Mouse (Mus musculus): Measurements from ENCODE around the gene Hfe2. TPM values are rescaled to one million over a fixed set of nuclear protein-coding genes. Genes with fewer than 3 reads are reported as not detected.
"Not testable (repeated sequence)": the region's sequence is repeated elsewhere in the genome, so short reads cannot be mapped to it uniquely, and the experiment has no call there.

Gene Hfe2
- 0.20 TPM in 1 of 2 replicates, not detected in the other for polyA plus RNA-seq (2014; fragmentation: Nextera tagmentation; extraction: Ambion mirVana)

DNA sequence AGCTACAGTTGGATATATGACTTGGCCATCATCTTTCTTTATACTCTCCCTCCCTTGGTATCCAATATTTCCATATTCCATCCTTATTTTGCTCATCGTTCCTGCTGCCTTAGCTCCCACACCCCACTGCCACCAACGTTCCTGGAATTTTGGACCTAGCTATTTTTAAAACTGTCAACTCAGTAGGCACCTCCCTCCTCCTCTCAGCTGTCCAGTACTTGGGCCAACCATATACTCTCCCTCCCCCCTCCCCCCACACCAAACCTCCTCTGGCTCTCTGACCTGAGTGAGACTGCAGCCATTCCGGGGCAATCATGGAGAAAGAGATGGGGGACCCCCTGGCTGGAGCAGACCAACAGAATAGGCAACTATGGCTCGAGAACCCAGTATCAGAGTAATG, at the start of gene Hfe2:
Gene Hfe2 (plus strand): TSS at position 259 of the 400 bp plus-strand sequence.
- no peaks in the 10 kb centered on the region for H3K9me3 ChIP-seq (ENCODE audit: control insufficient read depth, low read depth, low read length)
- 74% methylated on average over 4 of the region's 4 CpGs for WGBS

DNA sequence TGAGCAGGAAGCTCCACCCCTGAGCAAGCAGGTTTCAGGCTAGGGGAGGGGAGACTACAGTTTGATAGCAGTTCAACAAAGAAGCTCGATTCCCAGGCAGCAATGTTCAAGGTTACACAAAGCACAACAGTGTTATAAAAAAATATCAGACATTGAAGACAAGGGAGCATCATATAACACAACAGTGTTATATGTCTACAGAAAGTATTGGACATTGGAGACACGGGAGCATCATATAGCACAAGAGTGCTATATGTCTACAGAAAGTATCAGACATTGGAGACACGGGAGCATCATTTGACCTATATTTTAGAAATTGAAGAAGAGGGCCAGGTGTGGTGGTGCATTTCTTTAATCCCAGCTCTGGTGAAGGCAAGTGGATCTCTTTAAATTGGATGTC, 47.9 kb upstream of the Hfe2 start:
- WGBS, result 48% methylated on average over 3 of the region's 3 CpGs
- H3K36me3 ChIP-seq (ENCODE audit: control insufficient read depth, insufficient read depth, low read length), result no peaks in the 10 kb centered on the region
- no peak for ATAC-seq (ENCODE audit: insufficient number of reproducible peaks, insufficient read depth, low FRiP score, low read depth)
- H3K4me2 ChIP-seq (replicated peaks; ENCODE audit: low read depth, low read length), result no peak overlapping the region
- no peak overlapping the region for H3K27ac ChIP-seq (ENCODE audit: low read length)
- no peak overlapping the region for H3K4me3 ChIP-seq (ENCODE audit: low read depth, low read length)
- H3K4me1 ChIP-seq (ENCODE audit: control insufficient read depth, insufficient read depth, low read length), result 0 out of 2 replicates have a peak, but pooled peaks cover 4% of the 10 kb centered on the region
- peaks cover 16% of the 10 kb centered on the region; the same call in 1 of the 2 replicates for H3K27me3 ChIP-seq (ENCODE audit: control insufficient read depth, insufficient read depth, low read length)
- H3K9me3 ChIP-seq (ENCODE audit: control insufficient read depth, low read depth, low read length), result no peaks in the 10 kb centered on the region
- H3K9ac ChIP-seq (replicated peaks; ENCODE audit: low read depth, low read length), result no peak overlapping the region

More for the DNA sequence above, at the start of gene Hfe2:
- Histone ChIP-seq H3K4me3 (ENCODE audit: low read depth, low read length) (no peak within 1 kb of the TSS), H3K27ac (ENCODE audit: low read length) (no peak within 1 kb of the TSS), H3K36me3 (ENCODE audit: control insufficient read depth, insufficient read depth, low read length) (no peaks in the 10 kb centered on the region), H3K4me1 (ENCODE audit: control insufficient read depth, insufficient read depth, low read length) (peaks cover 6% of the 10 kb centered on the region), H3K9ac (replicated peaks; ENCODE audit: low read depth, low read length) (no peak within 1 kb of the TSS), H3K27me3 (ENCODE audit: control insufficient read depth, insufficient read depth, low read length) (peaks cover 13% of the 10 kb centered on the region), H3K4me2 (replicated peaks; ENCODE audit: low read depth, low read length) (no peak within 1 kb of the TSS)
- no peak for ATAC-seq (ENCODE audit: insufficient number of reproducible peaks, insufficient read depth, low FRiP score, low read depth)

DNA sequence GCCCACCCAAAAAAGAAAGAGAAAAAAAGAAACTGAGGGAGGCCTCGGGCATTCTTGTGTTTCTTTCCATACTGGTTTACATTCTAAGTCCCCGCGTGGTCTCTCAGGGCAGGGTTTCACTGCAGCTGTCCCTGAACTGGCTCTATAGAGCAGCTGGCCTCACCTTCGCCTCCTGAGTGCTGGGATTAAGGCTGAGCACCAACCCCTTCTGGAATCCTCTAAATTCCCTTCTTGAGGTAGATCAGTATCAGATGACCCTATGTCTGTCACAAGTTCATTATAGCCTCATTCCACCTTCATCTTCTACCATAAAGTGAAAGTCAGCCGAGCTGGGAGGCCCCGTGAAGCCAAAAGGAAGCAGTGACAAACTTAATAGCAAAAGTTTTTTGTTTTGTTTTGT, 47.4 kb upstream of the Hfe2 start:
- Histone ChIP-seq H3K9ac (replicated peaks; ENCODE audit: low read depth, low read length) (no peak overlapping the region), H3K9me3 (ENCODE audit: control insufficient read depth, low read depth, low read length) (no peaks in the 10 kb centered on the region), H3K4me1 (ENCODE audit: control insufficient read depth, insufficient read depth, low read length) (0 out of 2 replicates have a peak, but pooled peaks cover 4% of the 10 kb centered on the region), H3K4me3 (ENCODE audit: low read depth, low read length) (no peak overlapping the region), H3K4me2 (replicated peaks; ENCODE audit: low read depth, low read length) (no peak overlapping the region), H3K27ac (ENCODE audit: low read length) (no peak overlapping the region), H3K27me3 (ENCODE audit: control insufficient read depth, insufficient read depth, low read length) (peaks cover 16% of the 10 kb centered on the region; the same call in 1 of the 2 replicates), H3K36me3 (ENCODE audit: control insufficient read depth, insufficient read depth, low read length) (no peaks in the 10 kb centered on the region)
- ATAC-seq (ENCODE audit: insufficient number of reproducible peaks, insufficient read depth, low FRiP score, low read depth), result no peak
- 65% methylated on average over 6 of the region's 6 CpGs for WGBS

DNA sequence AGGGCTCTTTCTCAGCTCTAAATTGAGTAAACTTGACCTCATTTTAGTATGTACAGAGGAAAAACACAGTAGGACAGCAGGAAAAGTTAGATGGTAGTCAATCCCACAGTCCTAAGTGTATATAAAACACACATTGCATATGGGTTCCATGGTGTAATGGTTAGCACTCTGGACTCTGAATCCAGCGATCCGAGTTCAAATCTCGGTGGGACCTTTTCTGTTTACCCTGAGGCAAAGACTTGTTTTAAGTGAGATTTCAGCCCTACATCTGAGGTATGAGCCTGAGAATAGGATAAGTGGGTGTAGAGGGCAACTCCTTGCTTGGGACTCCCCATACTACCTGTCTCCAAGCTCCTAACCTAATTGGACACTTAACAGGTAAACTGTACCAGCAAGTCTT, 45.7 kb upstream of the Hfe2 start:
- no peak overlapping the region for H3K9ac ChIP-seq (replicated peaks; ENCODE audit: low read depth, low read length)
- no peaks in the 10 kb centered on the region for H3K36me3 ChIP-seq (ENCODE audit: control insufficient read depth, insufficient read depth, low read length)
- H3K4me3 ChIP-seq (ENCODE audit: low read depth, low read length), result no peak overlapping the region
- H3K27ac ChIP-seq (ENCODE audit: low read length), result no peak overlapping the region
- H3K9me3 ChIP-seq (ENCODE audit: control insufficient read depth, low read depth, low read length), result no peaks in the 10 kb centered on the region
- H3K27me3 ChIP-seq (ENCODE audit: control insufficient read depth, insufficient read depth, low read length), result 0 out of 2 replicates have a peak, but pooled peaks cover 11% of the 10 kb centered on the region
- no peak for ATAC-seq (ENCODE audit: insufficient number of reproducible peaks, insufficient read depth, low FRiP score, low read depth)
- 0 out of 2 replicates have a peak, but pooled peaks cover 4% of the 10 kb centered on the region for H3K4me1 ChIP-seq (ENCODE audit: control insufficient read depth, insufficient read depth, low read length)
- H3K4me2 ChIP-seq (replicated peaks; ENCODE audit: low read depth, low read length), result no peak overlapping the region
- WGBS, result 40% methylated on average over 3 of the region's 3 CpGs

DNA sequence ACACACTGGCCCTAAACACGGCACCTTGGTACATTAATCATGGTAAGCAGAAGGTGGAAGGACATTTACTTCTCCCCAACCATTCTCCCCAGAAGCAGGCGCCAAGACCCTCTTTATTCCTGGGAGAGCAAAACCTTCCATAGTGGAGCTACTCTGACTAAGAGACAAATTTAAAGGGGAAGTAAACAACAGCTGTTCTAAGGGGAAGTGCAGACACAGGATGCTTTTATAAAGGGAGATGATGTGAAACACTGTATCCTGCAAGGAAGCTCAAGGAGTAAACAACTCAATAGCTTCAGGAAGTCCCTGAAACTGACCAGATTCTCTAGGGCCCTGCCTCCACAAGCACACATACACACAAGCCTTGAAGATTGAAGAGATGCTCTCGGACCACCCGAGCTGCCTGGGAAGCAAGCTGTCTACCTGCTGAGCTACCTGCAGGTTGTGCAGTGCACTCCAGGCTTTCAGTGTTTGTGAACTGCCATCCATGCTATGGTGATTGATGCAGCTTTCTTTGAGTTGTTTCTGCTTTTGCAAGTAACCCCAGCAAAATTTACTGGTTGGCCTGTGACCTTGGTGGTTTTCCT, 44.2 kb upstream of the Hfe2 start:
- WGBS, result 76% methylated on average over 4 of the region's 4 CpGs
- Histone ChIP-seq H3K36me3 (ENCODE audit: control insufficient read depth, insufficient read depth, low read length) (no peaks in the 10 kb centered on the region), H3K27me3 (ENCODE audit: control insufficient read depth, insufficient read depth, low read length) (0 out of 2 replicates have a peak, but pooled peaks cover 6% of the 10 kb centered on the region), H3K27ac (ENCODE audit: low read length) (no peak overlapping the region), H3K4me2 (replicated peaks; ENCODE audit: low read depth, low read length) (no peak overlapping the region), H3K4me3 (ENCODE audit: low read depth, low read length) (no peak overlapping the region), H3K9me3 (ENCODE audit: control insufficient read depth, low read depth, low read length) (no peaks in the 10 kb centered on the region), H3K9ac (replicated peaks; ENCODE audit: low read depth, low read length) (no peak overlapping the region), H3K4me1 (ENCODE audit: control insufficient read depth, insufficient read depth, low read length) (no peaks in the 10 kb centered on the region)
- ATAC-seq (ENCODE audit: insufficient number of reproducible peaks, insufficient read depth, low FRiP score, low read depth), result no peak

DNA sequence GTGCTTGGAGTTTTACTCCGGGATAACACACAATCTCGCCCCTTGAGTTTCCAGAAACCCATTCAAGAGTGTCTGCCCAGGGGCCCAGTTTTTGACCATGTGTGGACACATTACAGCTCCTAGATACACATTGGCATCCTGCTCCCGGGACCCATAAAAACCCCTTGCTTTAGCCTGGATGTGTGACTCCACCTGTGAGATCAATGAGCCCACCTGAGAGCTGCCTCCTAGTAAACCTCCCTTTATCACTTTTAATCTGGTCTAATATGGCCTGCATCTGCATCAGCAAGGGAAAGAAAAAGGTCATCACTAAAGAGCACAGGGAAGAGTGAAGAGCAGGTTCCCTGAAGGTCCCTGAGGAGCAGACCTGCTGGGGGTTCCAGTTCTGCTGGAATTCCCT, 43.1 kb upstream of the Hfe2 start:
- Histone ChIP-seq H3K9ac (replicated peaks; ENCODE audit: low read depth, low read length) (no peak overlapping the region), H3K4me1 (ENCODE audit: control insufficient read depth, insufficient read depth, low read length) (no peaks in the 10 kb centered on the region), H3K36me3 (ENCODE audit: control insufficient read depth, insufficient read depth, low read length) (no peaks in the 10 kb centered on the region), H3K27me3 (ENCODE audit: control insufficient read depth, insufficient read depth, low read length) (no peaks in the 10 kb centered on the region), H3K9me3 (ENCODE audit: control insufficient read depth, low read depth, low read length) (no peaks in the 10 kb centered on the region), H3K27ac (ENCODE audit: low read length) (no peak overlapping the region), H3K4me2 (replicated peaks; ENCODE audit: low read depth, low read length) (no peak overlapping the region), H3K4me3 (ENCODE audit: low read depth, low read length) (no peak overlapping the region)
- ATAC-seq (ENCODE audit: insufficient number of reproducible peaks, insufficient read depth, low FRiP score, low read depth), result no peak
- WGBS, result 83% methylated on average over 3 of the region's 3 CpGs

DNA sequence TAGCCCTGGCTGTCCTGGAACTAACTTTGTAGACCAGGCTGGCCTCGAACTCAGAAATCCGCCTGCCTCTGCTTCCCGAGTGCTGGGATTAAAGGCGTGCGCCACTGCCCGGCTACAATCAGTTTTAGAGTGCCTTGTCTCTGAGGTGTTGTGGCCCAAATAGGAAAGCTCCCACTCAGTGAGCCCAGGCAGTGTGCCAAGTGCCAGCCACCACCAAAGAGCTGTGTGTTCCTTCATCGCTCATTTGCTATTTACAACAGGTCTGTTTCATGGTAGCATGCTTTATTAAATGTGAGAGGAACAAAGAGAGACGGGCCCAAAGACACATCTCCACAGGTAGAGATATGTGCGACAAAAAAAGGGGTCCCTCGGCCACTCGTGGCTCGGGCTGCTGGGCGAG, 42.5 kb upstream of the Hfe2 start:
- Histone ChIP-seq H3K9me3 (ENCODE audit: control insufficient read depth, low read depth, low read length) (no peaks in the 10 kb centered on the region), H3K4me1 (ENCODE audit: control insufficient read depth, insufficient read depth, low read length) (no peaks in the 10 kb centered on the region), H3K36me3 (ENCODE audit: control insufficient read depth, insufficient read depth, low read length) (no peaks in the 10 kb centered on the region), H3K9ac (replicated peaks; ENCODE audit: low read depth, low read length) (no peak overlapping the region), H3K4me2 (replicated peaks; ENCODE audit: low read depth, low read length) (no peak overlapping the region), H3K27ac (ENCODE audit: low read length) (no peak overlapping the region), H3K4me3 (ENCODE audit: low read depth, low read length) (no peak overlapping the region), H3K27me3 (ENCODE audit: control insufficient read depth, insufficient read depth, low read length) (no peaks in the 10 kb centered on the region)
- 90% methylated on average over 13 of the region's 13 CpGs for WGBS
- no peak for ATAC-seq (ENCODE audit: insufficient number of reproducible peaks, insufficient read depth, low FRiP score, low read depth)

DNA sequence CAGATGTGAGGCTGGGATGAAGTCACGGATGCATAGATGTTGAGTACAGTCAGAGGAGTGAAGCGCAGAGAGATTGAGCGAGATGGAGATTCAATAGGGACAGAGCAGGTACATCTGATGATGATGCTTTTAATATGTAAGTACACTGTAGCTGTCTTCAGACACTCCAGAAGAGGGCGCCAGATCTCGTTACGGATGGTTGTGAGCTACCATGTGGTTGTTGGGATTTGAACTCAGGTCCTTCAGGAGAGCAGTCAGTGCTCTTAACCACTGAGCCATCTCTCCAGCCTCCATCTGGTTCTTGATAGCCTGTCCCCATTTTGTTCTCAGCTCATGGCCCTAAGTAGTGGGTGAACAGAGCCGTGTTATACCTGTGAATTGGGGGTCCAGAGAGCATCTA, 41.9 kb upstream of the Hfe2 start:
- not testable (repeated sequence) for H3K36me3 ChIP-seq (ENCODE audit: control insufficient read depth, insufficient read depth, low read length); ATAC-seq (ENCODE audit: insufficient number of reproducible peaks, insufficient read depth, low FRiP score, low read depth); H3K27ac ChIP-seq (ENCODE audit: low read length); H3K4me1 ChIP-seq (ENCODE audit: control insufficient read depth, insufficient read depth, low read length); H3K9me3 ChIP-seq (ENCODE audit: control insufficient read depth, low read depth, low read length); H3K9ac ChIP-seq (replicated peaks; ENCODE audit: low read depth, low read length); H3K4me2 ChIP-seq (replicated peaks; ENCODE audit: low read depth, low read length); H3K27me3 ChIP-seq (ENCODE audit: control insufficient read depth, insufficient read depth, low read length); H3K4me3 ChIP-seq (ENCODE audit: low read depth, low read length)
- WGBS, result 55% methylated on average over 7 of the region's 7 CpGs

DNA sequence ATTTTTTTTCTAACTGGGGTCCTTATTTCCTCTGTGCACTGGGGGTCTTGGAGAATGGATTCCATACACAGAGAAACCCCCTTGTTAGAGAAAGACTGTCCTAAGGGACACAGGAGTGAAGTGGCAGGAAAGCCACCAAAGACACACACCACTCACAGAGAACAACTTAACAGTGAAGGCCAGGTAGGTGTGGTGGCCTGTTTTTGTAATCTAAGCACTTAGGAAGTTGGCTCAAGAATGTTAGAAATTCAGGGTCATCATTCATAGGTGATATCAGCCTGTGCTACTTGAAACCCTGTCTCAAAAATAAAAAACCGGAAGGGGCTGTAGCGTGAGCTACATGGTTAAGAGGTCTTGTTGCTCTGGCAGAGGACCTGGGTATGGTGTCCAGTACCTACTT, 41.0 kb upstream of the Hfe2 start:
- 82% methylated on average over 2 of the region's 2 CpGs for WGBS

More for the DNA sequence above, 41.0 kb upstream of the Hfe2 start:
- Histone ChIP-seq H3K9me3 (ENCODE audit: control insufficient read depth, low read depth, low read length) (no peaks in the 10 kb centered on the region), H3K27ac (ENCODE audit: low read length) (no peak overlapping the region), H3K9ac (replicated peaks; ENCODE audit: low read depth, low read length) (no peak overlapping the region), H3K27me3 (ENCODE audit: control insufficient read depth, insufficient read depth, low read length) (no peaks in the 10 kb centered on the region), H3K4me2 (replicated peaks; ENCODE audit: low read depth, low read length) (no peak overlapping the region), H3K4me1 (ENCODE audit: control insufficient read depth, insufficient read depth, low read length) (no peaks in the 10 kb centered on the region), H3K4me3 (ENCODE audit: low read depth, low read length) (no peak overlapping the region), H3K36me3 (ENCODE audit: control insufficient read depth, insufficient read depth, low read length) (no peaks in the 10 kb centered on the region)
- no peak for ATAC-seq (ENCODE audit: insufficient number of reproducible peaks, insufficient read depth, low FRiP score, low read depth)

Measured in stomach, embryonic 14.5 days (tissue).